Mouse (Mus musculus) embryonic facial prominence, embryonic 12.5 days (tissue): ENCODE results near the gene Ccr1. TPM values are rescaled to one million over a fixed set of nuclear protein-coding genes. Genes with fewer than 3 reads are reported as not detected.
"Not testable (repeated sequence)": the region's sequence is repeated elsewhere in the genome, so short reads cannot be mapped to it uniquely, and the experiment has no call there.

Experiments
- ATAC-seq: fragments of 200-750 bp; cut with Nextera tagmentation; 2 replicates; pipeline ENCODE4 v1.8.0; 2017; ENCODE audit not compliant: insufficient number of reproducible peaks, insufficient read depth, low FRiP score, low TSS enrichment
- H3K27ac ChIP-seq: fragments of 300-500 bp; sonication (generic); 2 replicates; pipeline ENCODE4 v1.5.1; 2016; ENCODE audit warnings: mild to moderate bottlenecking
- H3K27me3 ChIP-seq: fragments of 300-500 bp; sonication (generic); 2 replicates; pipeline ENCODE4 v1.6.1; 2016; ENCODE audit warnings: mild to moderate bottlenecking, moderate library complexity
- H3K36me3 ChIP-seq: fragments of 300-500 bp; sonication (generic); 2 replicates; pipeline ENCODE4 v1.6.1; 2016; ENCODE audit warnings: mild to moderate bottlenecking
- H3K4me1 ChIP-seq: fragments of 300-500 bp; sonication (generic); 2 replicates; pipeline ENCODE4 v1.6.1; 2016
- H3K4me2 ChIP-seq: fragments of 300-500 bp; sonication (generic); replicated peaks from 2 replicates; pipeline ENCODE4 v1.6.1; 2016; ENCODE audit warnings: mild to moderate bottlenecking, moderate library complexity
- H3K4me3 ChIP-seq: fragments of 300-500 bp; sonication (generic); 2 replicates; pipeline ENCODE4 v1.5.1; 2016; ENCODE audit warnings: mild to moderate bottlenecking
- H3K9ac ChIP-seq: fragments of 300-500 bp; sonication (generic); 2 replicates; pipeline ENCODE4 v1.6.1; 2016; ENCODE audit warnings: mild to moderate bottlenecking, moderate library complexity
- H3K9me3 ChIP-seq: fragments of 300-500 bp; sonication (generic); 2 replicates; pipeline ENCODE4 v1.6.1; 2016; ENCODE audit warnings: mild to moderate bottlenecking, moderate library complexity
- WGBS: fragments of 180-500 bp; shearing (Covaris S2); methylation state at CpG from one replicate; pipeline ENCODE4 v1.1.7; 2016; 5-methylcytosine and 5-hydroxymethylcytosine counted together
- polyA plus RNA-seq: library from polyadenylated mRNA; unstranded; fragments of >200 nt; fragmentation: Nextera tagmentation; extraction: Ambion mirVana; gene quantifications from 2 replicates; pipeline ENCODE4 v1.2.1, GENCODE M21; 2016

Ccr1 gene
- polyA plus RNA-seq, 1 experiment from 2014 or later: 1.3 TPM

- not testable (repeated sequence) for H3K36me3 ChIP-seq, H3K27ac ChIP-seq, H3K9ac ChIP-seq, H3K9me3 ChIP-seq
- 0% methylated on average over 11 of the region's 11 CpGs for WGBS
- ATAC-seq: peak; percentile 41
- Histone ChIP-seq H3K27me3 (peaks cover 11% of the 10 kb centered on the region), H3K4me1 (peaks cover 13% of the 10 kb centered on the region; the same call in 1 of the 2 replicates), H3K4me3 (peak overlapping the region; percentile 56), H3K4me2 (peak overlapping the region; percentile 69)
Measured at GRCm38 (mm10) chr9:123924035-123924434, 44.5 kb downstream of the Ccr1 start.

- Histone ChIP-seq H3K27ac (no peak overlapping the region), H3K4me3 (peak overlapping the region; percentile 56), H3K9me3 (no peaks in the 10 kb centered on the region; the same call in 1 of the 2 replicates), H3K27me3 (peaks cover 11% of the 10 kb centered on the region), H3K4me2 (peak overlapping the region; percentile 69), H3K9ac (no peak overlapping the region), H3K36me3 (no peaks in the 10 kb centered on the region), H3K4me1 (peaks cover 12% of the 10 kb centered on the region; the same call in 1 of the 2 replicates)
- ATAC-seq: no peak
- under 1% methylated on average over 48 of the region's 53 CpGs for WGBS
Measured at GRCm38 (mm10) chr9:123923146-123923991, 45.1 kb downstream of the Ccr1 start.

Other genes with a start within 250 kb of the Ccr1 start
- gene Cxcr6, start 162.2 kb downstream of the Ccr1 start, polyA plus RNA-seq: 0.12 and 0.19 TPM in 2 replicates
- gene Fyco1, start 116.8 kb downstream of the Ccr1 start, polyA plus RNA-seq: 13.6 and 13.9 TPM in 2 replicates
- gene Xcr1, start 106.7 kb downstream of the Ccr1 start, polyA plus RNA-seq: not detected in 2 replicates
- not detected in 2 replicates for gene Ccr1l1, start 9.7 kb upstream of the Ccr1 start, polyA plus RNA-seq
- not detected in 2 replicates for gene Ccr3, start 53.3 kb upstream of the Ccr1 start, polyA plus RNA-seq
- 0.82 and 0.92 TPM in 2 replicates for gene Ccr2, start 133.3 kb upstream of the Ccr1 start, polyA plus RNA-seq
- gene Ccr5, start 152.9 kb upstream of the Ccr1 start, polyA plus RNA-seq: 0.33 and 0.55 TPM in 2 replicates